Mouse (Mus musculus) small intestine, adult 2 months (tissue): Measurements from ENCODE around the gene Ing4.

Source experiments
- CTCF ChIP-seq: fragments of 200-500 bp; IDR thresholded peaks from 2 replicates; pipeline ENCODE4 v1.5.1; 2012; ENCODE audit warnings: low read depth, mild to moderate bottlenecking, control low read depth, inconsistent platforms, low read length, moderate library complexity, mixed read lengths; ENCODE audit not compliant: insufficient replicate concordance, insufficient read length; ENCODE audit errors: extremely low read depth
- POLR2A ChIP-seq: fragments of 200-500 bp; IDR thresholded peaks from 2 replicates; pipeline ENCODE4 v1.6.1; 2012; ENCODE audit warnings: low read depth, mild to moderate bottlenecking, control low read depth, inconsistent platforms, low read length, moderate library complexity

DNA sequence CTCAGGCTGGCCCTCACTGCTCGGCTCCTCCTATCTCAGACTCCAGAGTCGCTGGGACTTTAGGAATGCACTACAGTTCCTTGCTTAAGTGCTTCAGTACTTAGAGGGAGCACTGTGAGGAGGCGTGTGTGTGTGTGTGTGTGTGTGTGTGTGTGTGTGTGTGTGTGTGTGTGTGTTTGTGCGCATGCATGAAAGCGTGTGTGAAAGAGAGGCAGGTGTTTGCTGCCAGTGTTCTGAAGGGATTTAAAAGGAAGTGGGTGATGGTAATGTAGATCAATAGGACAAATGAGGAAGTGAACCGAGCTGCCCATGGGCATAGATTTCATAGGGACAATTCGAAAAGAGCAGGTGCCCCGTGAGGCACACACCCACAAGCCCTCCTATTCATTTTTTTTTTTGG, 34.3 kb downstream of the Ing4 start:
- TF ChIP-seq POLR2A (no peak), CTCF (no peak)
